Mouse (Mus musculus): Measurements from ENCODE around the gene Rrp1. TPM values are rescaled to one million over a fixed set of nuclear protein-coding genes. Genes with fewer than 3 reads are reported as not detected.

The Rrp1 gene
- polyA plus RNA-seq (2015; fragmentation: Nextera tagmentation; extraction: Ambion mirVana), result 325 and 328 TPM in 2 replicates

DNA sequence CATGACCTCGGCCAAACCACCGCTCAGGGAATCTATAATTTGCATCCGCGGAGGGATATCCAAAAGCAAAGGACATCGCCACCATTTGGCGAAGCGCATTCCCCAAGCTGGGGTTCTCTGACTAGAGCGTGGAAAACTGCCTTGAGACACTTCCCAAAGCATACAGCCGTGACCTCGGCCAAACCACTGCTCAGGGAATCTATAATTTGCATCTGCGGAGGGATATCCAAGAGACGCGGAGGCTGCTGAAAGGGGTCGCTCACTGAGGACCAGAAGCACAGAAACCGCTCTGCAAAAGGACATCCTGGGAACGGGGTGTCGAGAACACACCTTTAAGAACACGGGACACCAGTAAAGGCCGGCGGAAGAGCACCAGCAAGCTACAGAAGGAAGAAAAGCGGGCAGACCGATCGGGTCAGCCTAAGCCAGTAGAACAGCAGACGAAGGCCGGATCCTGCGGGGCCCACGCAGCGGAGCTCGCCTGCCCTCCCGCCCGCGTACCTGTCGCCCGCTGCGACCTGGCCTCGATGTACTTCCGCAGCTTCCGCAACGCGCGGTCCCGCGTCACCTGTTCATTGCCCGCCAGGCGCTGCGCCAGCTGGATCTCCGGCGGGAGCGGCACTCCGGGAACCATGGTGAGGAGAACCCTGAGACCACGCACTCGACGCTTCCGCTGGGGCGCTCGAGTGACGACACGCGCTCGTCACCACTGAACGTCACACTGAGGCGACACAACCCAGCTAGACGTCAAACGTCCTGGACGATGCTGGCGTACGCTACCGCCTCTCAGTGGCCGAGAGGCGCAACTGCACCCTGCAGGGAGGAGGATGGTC, at the start of gene Rrp1:
Rrp1 (minus strand) TSS at position 725 of the 833 bp plus-strand sequence.
- peak within 1 kb of the TSS; percentile 89 for H3K27ac ChIP-seq (ENCODE audit: low read length)
- peak; percentile 94 for ATAC-seq (ENCODE audit: low FRiP score, low TSS enrichment)
- WGBS, result under 1% methylated on average over 68 of the region's 70 CpGs
- no peaks in the 10 kb centered on the region for H3K9me3 ChIP-seq (ENCODE audit: low read length)
- H3K36me3 ChIP-seq (ENCODE audit: insufficient read depth, low read length), result peaks cover 30% of the 10 kb centered on the region
- no peaks in the 10 kb centered on the region for H3K27me3 ChIP-seq (ENCODE audit: insufficient read depth, low read length)
- peaks cover 17% of the 10 kb centered on the region for H3K4me1 ChIP-seq (ENCODE audit: insufficient read depth, low read length)
- H3K9ac ChIP-seq (replicated peaks; ENCODE audit: low read length), result peak within 1 kb of the TSS; percentile 93
- H3K4me2 ChIP-seq (replicated peaks; ENCODE audit: low read depth, low read length), result peak within 1 kb of the TSS; percentile 80
- H3K4me3 ChIP-seq (ENCODE audit: low read length), result peak within 1 kb of the TSS; percentile 82

DNA sequence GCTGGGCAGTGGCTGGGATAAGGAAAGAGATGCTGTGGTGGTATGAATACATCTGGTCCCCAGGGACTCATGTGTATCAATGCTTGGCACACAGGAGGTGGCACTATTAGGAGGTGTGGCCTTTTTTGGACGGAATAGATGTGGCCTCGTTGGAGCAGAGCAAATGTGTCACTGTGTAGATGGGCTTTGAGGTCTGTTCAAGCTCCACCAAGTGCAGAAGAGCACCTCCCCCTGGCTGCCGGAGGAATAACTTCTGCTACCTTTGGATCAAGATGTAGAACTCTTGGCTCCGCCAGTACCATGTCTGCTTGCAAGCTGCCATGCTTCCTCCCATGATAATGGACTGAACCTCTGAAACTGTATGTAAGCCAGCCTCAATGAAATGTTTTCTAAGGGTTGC, 48.9 kb upstream of the Rrp1 start:
- WGBS, result 65% methylated on average over 4 of the region's 4 CpGs
- H3K9me3 ChIP-seq (ENCODE audit: low read length), result no peaks in the 10 kb centered on the region
- H3K4me2 ChIP-seq (replicated peaks; ENCODE audit: low read depth, low read length), result no peak overlapping the region
- no peak overlapping the region for H3K9ac ChIP-seq (replicated peaks; ENCODE audit: low read length)
- no peaks in the 10 kb centered on the region for H3K27me3 ChIP-seq (ENCODE audit: insufficient read depth, low read length)
- H3K4me1 ChIP-seq (ENCODE audit: insufficient read depth, low read length), result peaks cover 22% of the 10 kb centered on the region
- H3K4me3 ChIP-seq (ENCODE audit: low read length), result no peak overlapping the region
- no peak for ATAC-seq (ENCODE audit: low FRiP score, low TSS enrichment)
- H3K27ac ChIP-seq (ENCODE audit: low read length), result no peak overlapping the region
- H3K36me3 ChIP-seq (ENCODE audit: insufficient read depth, low read length), result no peaks in the 10 kb centered on the region

DNA sequence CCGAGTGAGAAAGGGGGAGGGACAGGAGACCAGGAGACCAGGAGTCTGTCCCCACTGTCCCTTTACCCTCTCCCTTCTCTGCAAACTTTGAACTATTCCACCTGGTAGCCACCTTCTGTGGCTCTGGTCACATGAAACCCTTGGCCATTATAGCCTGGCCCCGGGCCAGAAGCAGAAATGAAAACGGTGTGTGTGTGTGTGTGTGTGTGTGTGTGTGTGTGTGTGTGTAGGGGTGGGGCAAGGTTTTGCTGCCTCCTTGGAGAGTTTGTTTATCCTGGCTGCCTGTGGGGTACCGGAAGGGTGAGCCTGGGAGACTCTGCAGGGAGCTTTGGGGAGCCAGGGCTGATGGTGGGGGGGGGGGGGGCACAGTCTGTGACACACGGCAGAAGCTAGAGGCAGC, 47.6 kb upstream of the Rrp1 start:
- Histone ChIP-seq H3K4me2 (replicated peaks; ENCODE audit: low read depth, low read length) (no peak overlapping the region), H3K4me1 (ENCODE audit: insufficient read depth, low read length) (peaks cover 22% of the 10 kb centered on the region), H3K27me3 (ENCODE audit: insufficient read depth, low read length) (no peaks in the 10 kb centered on the region), H3K9me3 (ENCODE audit: low read length) (no peaks in the 10 kb centered on the region), H3K4me3 (ENCODE audit: low read length) (no peak overlapping the region), H3K9ac (replicated peaks; ENCODE audit: low read length) (no peak overlapping the region), H3K27ac (ENCODE audit: low read length) (peak overlapping the region; percentile 23; the same call in 1 of the 2 replicates), H3K36me3 (ENCODE audit: insufficient read depth, low read length) (no peaks in the 10 kb centered on the region)
- WGBS, result 13% methylated on average over 5 of the region's 5 CpGs
- ATAC-seq (ENCODE audit: low FRiP score, low TSS enrichment), result no peak

DNA sequence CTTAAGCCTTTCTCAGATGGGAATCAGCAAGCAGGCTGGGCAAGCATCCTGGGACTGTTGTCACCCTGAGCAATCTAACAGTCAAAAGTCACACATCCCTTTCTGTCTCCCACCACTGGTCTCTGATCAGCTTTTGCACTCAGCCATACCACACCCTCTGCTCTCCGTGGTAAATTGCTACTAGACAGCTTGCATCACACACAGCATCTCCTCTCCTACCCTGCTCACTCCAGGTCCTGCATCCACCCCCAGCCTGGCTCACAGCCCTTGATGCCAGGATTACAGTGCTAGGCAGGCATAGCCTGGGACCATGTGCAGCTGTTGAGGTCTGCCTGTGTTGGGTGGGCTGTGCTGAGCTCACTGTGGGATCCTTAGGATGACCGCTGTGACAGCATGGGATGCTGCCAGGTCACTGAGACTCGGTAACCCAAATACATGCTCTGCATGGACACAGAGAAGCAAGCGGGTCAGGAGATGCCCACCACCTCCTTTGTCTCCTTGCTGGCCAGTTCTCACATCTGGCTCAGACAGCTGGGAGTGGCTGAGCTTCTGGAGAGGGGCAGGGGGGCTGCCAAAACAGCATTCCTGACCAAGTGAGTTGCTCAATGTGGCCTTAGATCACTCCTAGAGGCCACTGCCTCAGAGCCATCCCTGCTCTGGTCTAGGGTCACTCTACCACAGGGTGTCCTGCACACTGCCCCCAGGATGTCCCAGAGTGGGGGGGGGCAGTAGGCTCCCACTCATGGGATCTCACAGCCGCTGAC, 45.7 kb upstream of the Rrp1 start:
- 73% methylated on average over 5 of the region's 5 CpGs for WGBS
- no peaks in the 10 kb centered on the region for H3K27me3 ChIP-seq (ENCODE audit: insufficient read depth, low read length)
- no peak overlapping the region for H3K4me2 ChIP-seq (replicated peaks; ENCODE audit: low read depth, low read length)
- peaks cover 18% of the 10 kb centered on the region for H3K4me1 ChIP-seq (ENCODE audit: insufficient read depth, low read length)
- no peak overlapping the region for H3K9ac ChIP-seq (replicated peaks; ENCODE audit: low read length)
- H3K9me3 ChIP-seq (ENCODE audit: low read length), result no peaks in the 10 kb centered on the region
- H3K4me3 ChIP-seq (ENCODE audit: low read length), result no peak overlapping the region
- ATAC-seq (ENCODE audit: low FRiP score, low TSS enrichment), result no peak
- no peaks in the 10 kb centered on the region for H3K36me3 ChIP-seq (ENCODE audit: insufficient read depth, low read length)
- no peak overlapping the region for H3K27ac ChIP-seq (ENCODE audit: low read length)

DNA sequence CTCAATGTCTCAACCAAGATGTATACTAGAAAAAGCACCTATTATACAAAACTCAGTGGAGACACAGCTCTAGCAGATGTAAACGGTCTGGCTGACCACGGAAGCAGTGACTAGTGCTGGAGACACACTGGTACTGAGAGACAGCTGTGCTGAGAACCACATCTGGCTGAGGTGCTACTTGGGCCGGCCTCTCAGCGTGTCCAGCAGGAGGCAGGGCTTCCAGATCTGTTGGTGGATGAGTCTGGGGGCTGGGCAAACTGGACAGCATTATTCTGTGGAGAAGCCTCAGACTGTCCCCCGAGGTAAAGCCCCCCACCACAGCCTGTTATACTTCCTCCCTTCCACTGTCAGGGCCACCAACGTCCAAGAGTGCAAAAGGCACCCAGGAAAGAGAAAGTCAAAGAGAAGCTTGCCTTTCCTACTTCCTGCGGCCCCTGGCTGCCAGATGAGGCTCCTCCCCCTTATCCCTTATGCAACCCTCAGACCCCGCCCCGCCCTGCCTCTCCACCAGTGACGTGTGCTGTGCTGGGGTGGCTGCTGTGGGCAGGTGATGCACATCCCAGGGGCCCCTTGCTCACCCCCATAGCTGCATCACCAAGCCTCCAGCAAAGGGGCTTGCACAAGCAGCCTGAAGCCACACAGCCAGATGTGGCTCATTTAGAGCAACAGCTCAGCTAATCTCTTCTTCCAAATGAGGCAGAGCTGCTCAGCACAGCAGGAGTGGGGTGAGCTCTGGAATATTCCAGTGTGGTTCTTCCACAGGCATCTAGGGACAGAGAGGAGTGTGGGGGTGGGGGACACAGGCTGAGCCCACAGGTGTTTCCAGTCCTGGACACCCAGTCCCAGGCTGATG, 44.9 kb upstream of the Rrp1 start:
- Histone ChIP-seq H3K9me3 (ENCODE audit: low read length) (no peaks in the 10 kb centered on the region), H3K36me3 (ENCODE audit: insufficient read depth, low read length) (no peaks in the 10 kb centered on the region), H3K27ac (ENCODE audit: low read length) (no peak overlapping the region), H3K4me2 (replicated peaks; ENCODE audit: low read depth, low read length) (peak overlapping the region; percentile 30; the same call in 1 of the 2 replicates), H3K9ac (replicated peaks; ENCODE audit: low read length) (no peak overlapping the region), H3K4me3 (ENCODE audit: low read length) (no peak overlapping the region), H3K4me1 (ENCODE audit: insufficient read depth, low read length) (peaks cover 20% of the 10 kb centered on the region), H3K27me3 (ENCODE audit: insufficient read depth, low read length) (no peaks in the 10 kb centered on the region)
- WGBS, result 29% methylated on average over 10 of the region's 10 CpGs
- peak; percentile 49; the same call in 1 of the 2 replicates for ATAC-seq (ENCODE audit: low FRiP score, low TSS enrichment)

DNA sequence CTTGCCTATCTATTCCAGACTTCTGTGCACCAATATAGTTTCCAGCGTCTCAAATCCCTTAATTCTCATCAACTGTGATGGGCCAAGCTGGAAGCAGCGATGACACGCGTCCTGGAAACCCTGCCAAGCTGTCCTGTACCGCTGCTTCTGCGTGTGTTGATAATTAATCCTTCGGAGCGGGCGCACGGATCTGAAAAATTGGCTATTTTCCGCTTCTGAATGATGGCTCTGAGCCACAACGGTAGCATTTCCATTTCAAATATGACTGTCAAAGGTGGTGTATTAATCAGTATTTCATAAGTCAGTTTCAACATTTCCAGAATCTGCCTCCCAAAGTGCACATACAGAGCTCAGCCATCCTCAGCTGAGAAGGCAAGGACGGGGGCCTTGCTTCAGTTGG, 43.9 kb upstream of the Rrp1 start:
- no peak overlapping the region for H3K9ac ChIP-seq (replicated peaks; ENCODE audit: low read length)
- no peaks in the 10 kb centered on the region for H3K9me3 ChIP-seq (ENCODE audit: low read length)
- H3K27ac ChIP-seq (ENCODE audit: low read length), result no peak overlapping the region
- no peaks in the 10 kb centered on the region for H3K27me3 ChIP-seq (ENCODE audit: insufficient read depth, low read length)
- no peak overlapping the region for H3K4me3 ChIP-seq (ENCODE audit: low read length)
- H3K4me1 ChIP-seq (ENCODE audit: insufficient read depth, low read length), result peaks cover 20% of the 10 kb centered on the region
- H3K36me3 ChIP-seq (ENCODE audit: insufficient read depth, low read length), result no peaks in the 10 kb centered on the region
- ATAC-seq (ENCODE audit: low FRiP score, low TSS enrichment), result no peak
- 89% methylated on average over 13 of the region's 13 CpGs for WGBS
- H3K4me2 ChIP-seq (replicated peaks; ENCODE audit: low read depth, low read length), result no peak overlapping the region

DNA sequence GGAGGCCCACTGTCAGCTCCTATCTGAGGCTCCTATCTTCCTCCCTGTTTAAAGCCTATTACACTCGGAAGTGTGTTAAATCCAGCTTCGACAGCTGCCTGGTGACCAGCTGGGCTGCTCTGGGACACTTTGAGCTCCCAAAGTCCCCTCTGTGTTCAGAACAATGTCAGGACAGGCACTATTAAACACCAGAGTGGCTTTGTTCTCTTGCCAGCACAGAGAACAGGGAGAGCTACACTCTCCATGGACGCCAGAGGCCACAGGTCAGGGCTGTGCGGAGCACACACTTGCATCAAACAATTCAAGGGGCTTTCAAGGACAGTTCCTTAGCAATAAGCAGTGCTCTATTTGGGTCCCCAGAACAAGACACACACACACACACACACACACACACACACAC, 39.8 kb upstream of the Rrp1 start:
- ATAC-seq (ENCODE audit: low FRiP score, low TSS enrichment), result no peak
- H3K4me2 ChIP-seq (replicated peaks; ENCODE audit: low read depth, low read length), result no peak overlapping the region
- WGBS, result 47% methylated on average over 4 of the region's 4 CpGs
- H3K4me3 ChIP-seq (ENCODE audit: low read length), result no peak overlapping the region
- no peak overlapping the region for H3K9ac ChIP-seq (replicated peaks; ENCODE audit: low read length)
- no peak overlapping the region for H3K27ac ChIP-seq (ENCODE audit: low read length)
- H3K4me1 ChIP-seq (ENCODE audit: insufficient read depth, low read length), result peaks cover 8% of the 10 kb centered on the region
- no peaks in the 10 kb centered on the region for H3K27me3 ChIP-seq (ENCODE audit: insufficient read depth, low read length)
- H3K36me3 ChIP-seq (ENCODE audit: insufficient read depth, low read length), result peaks cover 17% of the 10 kb centered on the region
- no peaks in the 10 kb centered on the region for H3K9me3 ChIP-seq (ENCODE audit: low read length)

DNA sequence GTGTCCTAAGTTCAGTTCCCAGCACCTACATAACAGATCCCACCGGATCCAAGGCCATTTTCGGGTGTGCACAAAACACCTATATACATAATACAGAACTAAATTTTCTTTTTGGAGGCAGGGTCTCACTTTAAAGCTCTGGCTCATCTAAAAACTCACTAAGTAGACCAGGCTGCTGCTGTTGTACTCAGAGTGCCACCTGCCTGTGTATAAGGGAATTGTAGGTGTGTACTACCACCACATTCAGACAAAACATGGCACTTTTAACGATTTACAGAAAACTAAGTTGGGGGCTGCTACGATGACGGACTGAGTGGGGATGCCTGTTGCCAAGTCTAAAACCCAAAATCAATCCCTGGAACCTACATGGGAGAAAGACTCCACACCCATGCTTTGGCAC, 37.9 kb upstream of the Rrp1 start:
- no peaks in the 10 kb centered on the region for H3K27me3 ChIP-seq (ENCODE audit: insufficient read depth, low read length)
- H3K27ac ChIP-seq (ENCODE audit: low read length), result no peak overlapping the region
- ATAC-seq (ENCODE audit: low FRiP score, low TSS enrichment), result no peak
- H3K9me3 ChIP-seq (ENCODE audit: low read length), result no peaks in the 10 kb centered on the region
- H3K4me3 ChIP-seq (ENCODE audit: low read length), result no peak overlapping the region
- H3K36me3 ChIP-seq (ENCODE audit: insufficient read depth, low read length), result peaks cover 24% of the 10 kb centered on the region
- 89% methylated on average over 5 of the region's 5 CpGs for WGBS
- peaks cover 4% of the 10 kb centered on the region; the same call in 1 of the 2 replicates for H3K4me1 ChIP-seq (ENCODE audit: insufficient read depth, low read length)
- H3K9ac ChIP-seq (replicated peaks; ENCODE audit: low read length), result no peak overlapping the region
- no peak overlapping the region for H3K4me2 ChIP-seq (replicated peaks; ENCODE audit: low read depth, low read length)

DNA sequence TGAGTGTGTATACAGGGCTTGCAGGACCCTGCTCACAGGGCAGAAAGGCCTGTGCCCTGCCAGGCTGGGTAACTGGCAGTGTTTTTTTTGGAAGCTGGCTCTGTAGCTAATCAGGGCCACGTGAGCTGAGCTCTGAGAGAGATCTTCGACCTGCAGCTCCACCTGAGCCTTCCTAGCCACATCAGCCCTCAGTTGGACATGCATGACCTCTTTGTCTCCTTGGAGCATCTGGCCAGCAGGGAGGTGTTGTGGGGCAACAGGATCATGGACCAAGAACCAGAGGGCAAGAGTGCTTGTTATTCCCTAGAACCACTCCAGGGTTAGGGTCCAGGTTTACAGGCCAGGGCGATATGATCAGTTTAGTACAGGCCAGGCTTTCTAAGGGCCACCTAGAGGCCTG, 34.6 kb upstream of the Rrp1 start:
- no peak overlapping the region for H3K4me3 ChIP-seq (ENCODE audit: low read length)
- ATAC-seq (ENCODE audit: low FRiP score, low TSS enrichment), result no peak
- H3K4me2 ChIP-seq (replicated peaks; ENCODE audit: low read depth, low read length), result no peak overlapping the region
- no peak overlapping the region for H3K9ac ChIP-seq (replicated peaks; ENCODE audit: low read length)
- WGBS, result 78% methylated on average over 3 of the region's 3 CpGs
- H3K4me1 ChIP-seq (ENCODE audit: insufficient read depth, low read length), result no peaks in the 10 kb centered on the region
- no peak overlapping the region for H3K27ac ChIP-seq (ENCODE audit: low read length)
- peaks cover 41% of the 10 kb centered on the region for H3K36me3 ChIP-seq (ENCODE audit: insufficient read depth, low read length)
- H3K9me3 ChIP-seq (ENCODE audit: low read length), result no peaks in the 10 kb centered on the region
- no peaks in the 10 kb centered on the region for H3K27me3 ChIP-seq (ENCODE audit: insufficient read depth, low read length)

Data from kidney, embryonic 16.5 days (tissue).